Mouse (Mus musculus) urinary bladder, postnatal 36 days (tissue): Measurements from ENCODE around the gene Umodl1.

Experiments
- DNase-seq, 2 experiments: peaks; one replicate each; pipeline ENCODE4 v3.0.0; 2022; ENCODE audit warnings: low spot score in 2 of 2, mixed read lengths in 1 of 2

Umodl1 gene

DNA sequence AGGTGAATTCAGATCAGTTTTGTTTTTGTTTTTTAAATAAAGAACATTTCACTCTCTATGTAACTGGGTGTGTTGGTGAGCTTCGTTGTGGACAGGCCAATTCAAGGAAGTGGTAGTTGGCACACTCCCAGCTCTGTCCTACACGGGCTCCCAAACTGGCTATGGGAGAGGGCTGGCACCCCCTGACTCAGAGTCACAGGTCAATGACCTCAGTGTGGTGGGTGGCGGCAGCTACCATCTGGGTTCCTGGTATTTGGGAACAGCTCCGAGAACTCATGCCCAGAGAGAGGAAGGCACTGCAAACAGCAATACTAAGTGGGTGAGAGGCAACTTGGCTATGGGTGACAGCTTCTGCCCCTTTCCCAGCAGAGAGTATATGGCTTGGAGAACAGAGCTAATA is 83.9 kb downstream of the Umodl1 start:
- DNase-seq = peak in 1 of 2 experiments; percentile 69

DNA sequence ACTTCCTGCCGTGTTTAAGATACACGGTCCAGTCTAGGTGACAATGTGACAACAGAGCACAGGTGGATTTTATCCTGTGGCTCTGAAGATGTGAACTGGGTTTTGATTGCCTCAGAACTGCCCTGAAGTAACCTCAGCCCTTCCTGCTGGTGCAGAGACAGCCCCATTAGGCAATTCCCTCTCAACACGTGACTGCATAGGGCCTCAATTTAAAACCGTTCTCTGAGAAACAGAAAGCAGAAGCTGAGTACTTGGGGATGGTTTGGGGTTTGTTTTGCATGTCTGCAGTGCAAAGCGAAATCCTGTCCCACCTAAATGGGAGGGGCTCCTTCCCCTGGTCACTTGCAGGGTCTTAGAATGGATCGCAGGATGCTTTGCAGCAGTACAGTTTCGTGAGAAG is 85.2 kb downstream of the Umodl1 start:
- DNase-seq = peak in 1 of 2 experiments; percentile 41

DNA sequence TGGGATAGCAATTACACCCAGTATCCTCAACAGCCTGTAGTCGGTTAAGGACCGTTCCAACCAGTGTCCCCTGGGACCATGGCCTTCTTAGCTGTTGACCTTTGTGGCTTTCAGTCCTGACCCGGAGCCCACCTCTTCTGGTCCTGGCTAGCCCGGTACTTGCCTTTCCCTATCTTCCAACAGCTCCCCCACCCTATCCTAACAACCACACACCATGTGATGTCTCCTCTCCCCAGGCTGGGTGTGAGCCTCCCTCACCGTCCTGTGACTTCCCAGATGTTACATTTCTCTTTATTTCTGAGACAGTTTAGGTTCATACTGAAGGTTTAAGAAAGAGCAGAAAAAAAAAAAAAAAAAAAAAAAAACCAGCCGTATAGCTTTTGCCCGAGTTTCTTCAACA is 86.0 kb downstream of the Umodl1 start:
- DNase-seq = no peak

DNA sequence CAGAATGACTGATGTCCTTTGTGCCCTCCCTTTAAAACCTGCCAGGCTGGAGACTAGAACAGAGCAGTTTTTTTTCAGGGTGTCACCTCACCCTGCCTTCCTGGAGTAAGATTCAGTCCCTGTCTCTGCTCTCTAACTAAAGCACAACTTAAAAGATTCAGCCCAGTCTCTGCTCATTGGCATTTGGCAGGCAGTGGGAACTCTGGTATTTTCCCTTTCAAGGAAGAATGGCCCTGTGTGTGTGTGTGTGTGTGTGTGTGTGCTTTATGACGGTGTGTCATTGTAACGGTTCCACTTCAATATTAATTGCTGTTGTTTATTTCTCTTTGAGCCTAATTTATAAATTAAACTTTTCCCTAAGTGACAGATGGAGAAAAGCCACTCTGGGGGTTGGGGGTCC is 88.3 kb downstream of the Umodl1 start:
- DNase-seq = no peak

DNA sequence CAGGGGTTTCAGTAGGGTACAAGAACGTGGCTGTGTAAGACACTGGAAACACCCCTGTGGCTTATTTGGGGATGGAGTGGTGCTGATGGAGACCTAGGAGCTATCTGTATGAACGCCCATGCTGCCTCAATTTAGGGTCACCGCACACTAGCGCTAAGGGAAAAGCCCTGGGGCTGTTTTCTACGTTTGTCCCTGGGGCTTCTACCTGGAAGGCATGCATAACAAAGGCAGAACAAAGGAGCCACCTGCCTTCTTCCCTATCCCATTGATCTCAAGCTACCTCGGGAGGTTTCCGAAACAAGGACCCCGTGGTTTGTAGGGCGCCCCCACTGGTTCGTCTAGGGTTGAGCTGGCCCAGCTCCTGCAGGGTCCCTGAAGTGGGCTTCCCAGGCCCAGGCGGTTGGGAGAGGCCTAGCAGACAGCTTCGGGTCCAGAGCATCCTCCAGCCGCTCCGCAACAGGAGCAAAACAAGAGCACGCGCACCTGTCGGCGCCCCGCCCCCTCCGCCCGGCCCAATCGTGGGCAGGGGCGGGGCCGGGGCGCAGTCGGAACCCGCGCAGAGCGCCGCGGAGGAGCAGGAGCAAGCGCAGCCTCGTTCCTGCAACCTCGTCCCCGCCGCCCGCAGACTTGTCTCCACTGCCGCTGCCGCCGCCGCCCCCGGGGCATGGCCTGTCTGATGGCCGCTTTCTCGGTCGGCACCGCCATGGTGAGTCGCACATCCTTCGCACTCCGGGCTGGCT is 102.9 kb downstream of the Umodl1 start, which contains the start of gene Abcg1:
TSS of gene Abcg1 (plus strand) at position 525 of the 740 bp plus-strand sequence.
- DNase-seq = peak in 1 of 2 experiments; percentile 30

DNA sequence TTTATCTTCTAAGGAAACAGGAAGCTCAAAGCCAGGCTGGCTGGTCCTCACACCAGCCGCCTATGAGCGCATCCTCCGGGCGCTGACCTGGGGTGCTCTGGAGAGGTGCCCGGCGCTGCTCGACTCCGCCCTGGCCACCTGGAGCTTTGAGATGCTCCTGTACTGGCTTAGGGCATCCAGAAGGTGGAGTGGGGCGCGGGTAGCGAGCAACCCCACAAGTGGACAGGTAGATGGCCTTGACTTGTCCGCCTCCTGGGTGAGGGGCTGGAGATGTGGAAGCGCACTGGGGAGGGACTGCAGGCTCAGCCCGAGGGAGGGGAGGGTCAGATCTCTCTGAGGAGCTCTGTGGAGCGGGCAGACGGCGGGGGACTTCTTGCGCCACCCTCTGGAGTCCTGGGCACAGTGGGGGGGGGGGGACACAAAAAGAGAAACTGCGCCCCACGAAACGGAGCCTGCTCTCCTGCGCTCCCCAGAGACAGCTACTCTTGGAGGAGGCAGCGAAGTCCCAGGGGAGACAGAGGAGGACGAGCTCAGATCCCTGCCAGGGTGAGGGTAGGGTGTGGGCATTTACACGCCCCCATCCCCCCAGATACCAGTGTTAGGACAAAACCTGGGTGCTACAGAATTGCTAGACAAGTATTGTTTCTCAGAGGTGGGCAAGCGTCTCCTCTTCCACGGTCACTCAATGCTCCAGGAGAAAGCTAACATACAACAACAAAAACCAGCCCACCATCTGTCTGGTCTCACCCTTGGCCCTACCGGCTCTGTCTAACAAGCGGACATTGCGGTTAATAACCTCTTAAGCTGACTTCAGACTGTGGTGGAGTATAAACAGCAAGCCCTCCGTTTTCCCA is 103.7 kb downstream of the Umodl1 start:
- DNase-seq = no peak

DNA sequence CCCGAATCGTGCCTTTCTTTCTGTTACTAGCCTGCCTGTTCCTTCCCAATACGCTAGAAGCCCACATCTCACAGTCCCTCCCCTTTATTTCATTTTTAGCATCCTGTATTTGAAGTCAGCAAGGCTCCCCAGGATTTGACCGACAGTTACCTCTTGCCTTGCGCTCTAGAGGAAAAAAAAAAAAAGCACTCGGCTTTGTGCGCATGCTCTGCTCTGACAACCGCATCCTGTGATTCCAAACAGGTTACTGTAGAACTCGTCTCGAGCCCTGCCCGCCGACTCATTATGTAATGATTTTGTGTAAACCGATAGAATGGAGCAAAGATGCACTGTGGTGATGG is 104.3 kb downstream of the Umodl1 start:
- peak; percentile 38 to 52 for DNase-seq

DNA sequence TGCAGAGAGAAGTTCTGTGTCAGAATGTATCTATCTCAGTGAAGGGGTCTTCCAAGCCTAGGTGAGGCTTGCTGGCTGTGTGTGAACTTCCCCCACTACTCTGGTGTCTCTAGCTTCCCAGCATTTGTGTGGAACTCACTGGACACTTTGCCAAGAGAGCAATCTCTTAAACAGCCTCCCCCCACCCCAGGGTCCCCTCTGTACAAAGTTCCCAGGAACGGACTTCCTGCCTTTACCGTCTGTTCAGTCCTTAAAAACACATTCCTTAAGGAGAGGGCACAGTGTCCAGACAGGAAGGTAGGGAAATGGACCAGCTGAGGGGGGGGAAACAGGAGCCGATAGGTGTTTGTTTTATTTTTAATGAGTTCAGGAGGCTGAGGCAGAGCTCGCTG is 105.8 kb downstream of the Umodl1 start:
- DNase-seq = no peak
